Mouse (Mus musculus): ENCODE data around the gene Rtkn.

The Rtkn gene

DNA sequence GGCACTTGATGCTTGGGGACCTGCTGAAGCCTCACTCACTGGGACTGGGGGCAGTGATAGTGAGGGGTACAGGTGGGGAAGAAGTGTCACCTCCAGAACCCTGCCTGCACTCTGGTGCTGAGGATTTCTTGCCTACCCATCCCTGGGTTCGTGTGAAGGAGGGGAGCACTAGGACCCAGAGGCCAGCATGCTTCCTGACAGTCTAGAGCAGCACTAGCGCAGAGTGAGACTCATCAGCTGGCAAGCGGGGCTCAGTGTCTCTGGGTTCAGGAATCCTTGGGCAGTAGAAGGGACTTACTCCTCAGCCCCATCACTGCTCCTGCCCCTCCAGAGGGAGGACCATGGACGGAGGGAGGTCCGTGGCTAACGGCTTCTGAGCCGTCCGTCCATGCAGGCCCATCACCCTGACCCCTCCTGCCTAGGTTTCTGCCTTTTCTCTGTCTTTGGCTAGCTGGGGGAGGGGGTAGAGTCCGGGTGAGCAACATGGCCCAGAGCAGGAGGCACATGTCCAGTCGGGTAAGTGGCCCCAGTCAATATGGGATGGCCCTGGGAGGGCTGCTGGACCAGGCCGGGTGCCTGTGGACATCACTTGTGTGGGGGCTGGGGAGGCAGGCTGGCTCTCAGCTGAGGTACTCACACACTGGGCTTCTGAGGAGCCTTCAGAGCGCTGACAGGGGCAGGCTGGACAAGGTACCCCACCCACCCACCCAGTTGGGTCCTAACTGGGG, 44.3 kb downstream of the Rtkn start:
- DNase-seq: peak; percentile 80

DNA sequence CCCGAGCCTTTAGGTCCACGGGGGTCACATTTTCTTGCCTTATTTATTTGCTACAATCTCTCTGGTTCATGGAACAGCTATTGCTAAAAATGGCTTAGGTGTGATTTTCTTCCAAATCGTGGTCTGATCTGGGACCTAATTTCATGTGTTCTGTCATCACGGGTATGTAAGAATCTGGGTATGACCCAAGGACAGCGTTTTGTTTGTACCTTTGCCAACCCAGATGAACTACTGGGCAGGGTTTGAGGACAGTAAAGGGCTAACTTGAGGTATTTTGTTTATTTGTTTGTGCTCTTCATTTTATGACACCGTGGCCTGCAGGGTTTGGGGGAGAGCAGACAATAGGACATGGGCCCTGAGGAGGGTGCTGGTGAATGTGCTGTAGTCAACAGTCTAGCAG, 45.3 kb downstream of the Rtkn start:
- no peak for DNase-seq

DNA sequence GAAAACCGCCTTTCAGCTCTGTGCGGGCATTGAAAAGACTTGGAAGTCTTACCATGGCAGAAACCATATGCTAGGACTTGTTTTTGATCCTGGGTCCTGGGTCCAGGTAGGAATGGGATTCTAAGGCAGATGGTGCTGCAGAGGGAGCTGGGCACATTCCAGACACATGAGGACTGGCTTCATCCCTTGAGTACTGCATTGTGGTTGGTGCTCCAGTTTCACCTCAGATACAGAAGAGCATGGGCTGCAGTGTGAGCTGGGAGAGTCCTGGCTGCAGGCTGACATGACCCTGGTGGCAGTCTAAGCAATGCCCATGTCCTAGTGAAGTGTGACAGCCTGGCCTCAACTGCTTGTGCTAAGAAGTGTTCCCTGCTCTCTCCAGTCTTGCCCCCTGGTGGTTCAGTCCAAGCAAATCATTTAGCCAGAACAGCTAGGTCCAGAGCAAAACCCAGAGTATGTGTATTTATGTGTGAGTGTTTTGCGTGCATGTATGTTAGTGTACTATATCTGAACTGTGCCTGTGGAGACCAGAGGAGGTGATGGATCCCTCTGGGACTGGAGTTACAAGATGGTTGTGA, 49.7 kb downstream of the Rtkn start:
- peak; percentile 65 for DNase-seq

DNA sequence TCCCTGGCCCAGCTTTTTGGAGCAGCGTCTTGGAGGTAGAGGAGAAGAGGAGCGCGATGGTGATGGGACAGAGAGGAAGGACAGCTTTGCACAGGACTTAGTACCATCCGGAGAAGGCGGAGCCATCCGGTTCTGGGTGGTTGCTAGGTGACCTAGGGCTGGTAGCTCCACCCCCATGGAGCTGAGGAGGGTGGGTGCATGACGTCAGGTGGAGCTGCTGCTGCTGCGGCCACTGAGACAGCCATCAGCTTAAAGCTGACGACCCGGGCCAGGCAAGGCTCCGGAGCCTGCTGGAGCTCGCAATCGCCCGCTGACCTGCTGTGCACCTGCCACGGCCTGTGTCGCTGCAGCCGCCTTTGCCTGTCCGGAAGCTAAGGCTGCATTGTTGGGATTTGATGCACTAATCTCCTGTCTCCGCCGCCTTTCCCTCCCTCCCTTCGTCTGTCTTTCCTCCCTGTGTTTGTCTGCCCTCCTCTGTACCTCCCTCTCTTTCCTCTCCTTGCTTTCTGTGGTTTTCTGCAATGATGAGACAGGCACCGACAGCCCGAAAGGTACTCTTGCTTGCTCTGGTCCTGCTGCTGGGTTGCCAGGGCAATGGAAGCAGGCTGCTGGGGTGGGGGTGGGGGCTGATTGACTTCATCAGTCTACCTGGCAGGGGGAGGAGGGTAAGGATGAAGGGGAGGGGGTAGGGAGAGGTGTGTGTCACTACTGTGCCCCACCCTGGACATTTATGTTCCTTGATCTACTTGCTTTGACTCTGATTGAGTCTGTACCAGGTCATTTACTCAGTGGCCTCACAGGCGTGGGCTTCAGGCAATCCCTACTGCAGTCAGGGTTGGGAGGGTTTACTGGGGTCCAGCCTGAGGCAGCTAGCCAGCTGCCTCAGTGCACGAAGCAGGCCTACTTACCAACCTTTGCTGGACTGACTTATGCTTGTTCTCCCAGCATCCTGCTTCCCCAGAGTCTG, 50.9 kb downstream of the Rtkn start:
- DNase-seq: peak; percentile 96

DNA sequence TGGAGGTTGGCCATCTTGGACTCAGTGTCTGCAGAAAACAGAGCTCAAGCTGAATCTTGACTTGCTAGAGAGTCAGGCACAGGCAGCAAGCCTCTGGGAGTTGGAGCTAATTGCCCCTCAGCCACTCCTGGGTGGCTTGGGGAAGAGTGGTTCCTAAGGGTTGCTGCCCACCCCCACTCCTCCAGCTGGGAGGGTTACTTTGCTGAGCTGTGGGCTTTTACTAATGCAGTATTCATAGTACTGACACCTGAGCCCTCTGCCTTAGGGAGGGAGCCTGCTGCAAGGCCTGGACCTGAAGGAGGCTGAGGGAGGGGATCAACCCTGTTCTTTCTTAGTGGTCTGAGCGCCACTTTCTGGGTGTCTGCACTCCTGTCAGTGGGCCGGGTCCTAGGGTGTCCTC, 51.7 kb downstream of the Rtkn start:
- peak; percentile 46 for DNase-seq

DNA sequence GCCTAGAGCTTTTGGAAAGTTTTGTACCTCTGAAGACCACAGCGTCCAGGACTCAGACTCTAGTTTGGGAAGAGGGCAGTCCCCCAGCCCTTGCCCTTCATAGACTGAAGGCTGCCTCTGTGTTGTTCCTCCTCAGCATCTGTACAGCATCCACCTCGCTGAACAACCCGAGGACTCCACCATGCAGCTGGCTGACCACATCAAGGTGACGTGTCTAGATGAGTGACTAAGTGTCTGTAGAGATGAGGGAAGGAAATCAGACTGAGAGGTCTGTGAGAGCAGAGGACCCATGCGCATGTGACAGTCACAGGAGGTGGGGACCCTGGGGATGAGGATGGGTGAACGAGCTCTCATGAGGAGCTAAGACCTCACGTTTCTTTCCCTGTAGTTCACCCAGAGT, 58.3 kb downstream of the Rtkn start:
- peak; percentile 10 for DNase-seq

DNA sequence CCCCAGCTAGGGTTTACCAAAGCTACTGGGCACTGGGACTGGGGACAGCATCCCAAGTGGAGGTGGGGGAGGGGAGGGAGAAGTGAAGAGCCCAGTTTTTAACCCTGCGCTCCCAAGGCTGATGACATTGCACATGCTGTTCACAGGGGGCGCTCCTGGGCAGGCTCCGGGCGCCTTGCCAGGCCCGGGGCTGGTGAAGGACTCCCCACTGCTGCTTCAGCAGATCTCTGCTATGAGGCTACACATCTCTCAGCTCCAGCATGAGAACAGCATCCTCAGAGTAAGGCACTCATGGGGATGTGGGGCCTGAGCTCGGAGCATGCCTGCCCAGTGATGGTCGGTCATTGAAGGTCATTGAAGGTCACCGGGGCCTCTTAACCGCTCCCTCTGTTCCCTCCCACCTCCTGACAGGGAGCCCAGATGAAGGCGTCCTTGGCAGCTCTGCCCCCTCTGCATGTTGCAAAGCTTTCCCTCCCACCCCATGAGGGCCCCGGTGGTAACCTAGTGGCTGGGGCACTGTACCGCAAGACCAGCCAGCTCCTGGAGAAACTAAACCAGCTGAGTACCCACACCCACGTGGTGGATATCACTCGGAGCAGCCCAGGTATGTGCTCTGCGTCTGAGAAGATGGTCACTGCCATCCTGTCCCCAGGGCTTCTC, 62.2 kb downstream of the Rtkn start:
- DNase-seq: peak; percentile 88

Measured in cerebellum, adult 9-11 months (tissue).